Mouse (Mus musculus) brain, adult 2 months (tissue): Measurements from ENCODE around the gene Hnrnpdl.

Experiments
- DNase-seq: peaks from one replicate; pipeline ENCODE4 v3.0.0; 2011; ENCODE audit warnings: low read depth, low spot score

The Hnrnpdl gene

GRCm38 (mm10) chr5:100005896-100006295 lies 33.6 kb downstream of the Hnrnpdl start:
- no peak for DNase-seq

- no peak for DNase-seq
These were observed 34.0 kb downstream of the Hnrnpdl start for GRCm38 (mm10) chr5:100005431-100005830.

DNA sequence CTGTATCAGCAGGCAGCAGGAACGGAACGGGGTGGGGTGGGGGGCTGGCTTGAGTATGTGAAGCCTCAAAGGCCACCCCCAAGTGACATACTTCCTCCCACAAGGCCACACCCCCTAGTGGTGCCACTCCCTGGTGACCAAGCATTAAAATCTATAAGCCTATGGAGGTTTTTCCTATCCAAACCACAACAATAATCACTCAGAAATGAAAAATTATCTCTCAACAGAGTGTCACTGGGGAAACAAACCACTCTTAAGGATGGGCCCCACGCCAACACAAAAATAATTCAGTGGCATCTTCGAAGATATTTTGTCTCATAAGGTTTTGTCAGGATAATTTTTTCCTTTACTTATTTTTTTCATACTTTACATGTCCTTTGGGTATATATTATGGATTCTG lies 35.6 kb downstream of the Hnrnpdl start:
- no peak for DNase-seq

DNA sequence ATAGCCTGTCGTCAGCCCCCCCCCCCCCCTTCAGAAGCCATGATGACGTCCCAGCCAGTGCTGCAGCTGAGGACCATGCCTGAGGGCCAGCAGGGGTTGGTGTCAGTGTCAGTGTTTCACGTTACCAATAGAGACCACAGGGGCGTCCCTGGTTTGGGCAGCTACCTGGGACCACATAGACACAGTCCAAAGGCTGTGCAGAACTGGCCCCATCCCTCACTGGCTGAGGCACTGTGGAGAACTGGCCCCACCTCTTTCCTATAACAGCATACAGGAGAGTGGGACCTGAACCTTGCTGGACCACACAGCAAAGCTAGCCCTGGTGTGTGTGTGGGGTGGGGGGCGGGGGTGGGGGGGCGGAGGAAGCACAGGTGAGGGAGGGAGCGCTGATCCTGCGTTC lies 39.0 kb downstream of the Hnrnpdl start:
- no peak for DNase-seq

GRCm38 (mm10) chr5:100000048-100000447 lies 39.4 kb downstream of the Hnrnpdl start:
- DNase-seq: no peak

DNA sequence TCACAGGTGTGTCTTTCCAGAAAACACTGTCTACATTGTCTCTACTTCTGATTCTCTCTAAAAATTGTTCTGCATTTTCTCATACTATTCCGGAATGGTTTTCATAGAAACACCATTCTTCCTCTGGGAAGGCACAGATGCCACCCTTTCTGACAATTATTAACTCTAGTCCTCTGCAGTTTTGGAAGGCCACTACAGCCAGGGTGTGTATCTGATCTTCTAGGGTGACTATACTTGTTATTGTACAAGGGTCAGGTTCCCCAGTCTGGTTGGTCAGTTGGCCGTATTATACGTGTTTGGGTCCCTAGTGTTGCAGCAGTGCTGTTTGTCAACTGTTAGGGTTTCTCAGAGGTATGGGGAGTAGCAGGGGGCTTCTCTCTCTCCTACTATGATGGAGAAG lies 44.8 kb downstream of the Hnrnpdl start:
- DNase-seq: no peak

DNA sequence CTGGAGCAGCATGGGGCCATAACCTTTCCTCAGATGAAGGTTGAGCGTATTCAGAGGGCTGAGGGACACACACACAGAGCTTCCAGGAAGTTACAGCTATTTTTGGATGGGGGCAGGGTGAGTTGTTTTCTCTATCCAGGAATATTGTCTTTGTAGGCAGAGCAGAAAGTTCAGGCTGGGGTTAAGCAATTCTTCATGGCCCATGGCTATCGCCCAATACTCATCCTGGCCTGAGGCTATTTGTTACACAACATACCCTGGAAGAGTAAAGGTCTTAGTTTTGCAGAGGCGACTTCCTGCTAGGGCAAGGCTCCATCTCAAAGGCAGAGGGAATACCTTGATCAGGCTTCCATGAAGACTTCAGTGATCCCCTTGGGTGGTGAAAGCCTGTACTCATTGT lies 45.3 kb downstream of the Hnrnpdl start:
- DNase-seq: no peak
